Mouse (Mus musculus): ENCODE results near the gene Rnf17.

The Rnf17 gene

GRCm38 (mm10) chr14:56512084-56512483, 109.7 kb downstream of the Rnf17 start:
- DNase-seq (ENCODE audit: low spot score): no peak

- DNase-seq (ENCODE audit: low spot score): no peak
These were observed 112.4 kb downstream of the Rnf17 start for GRCm38 (mm10) chr14:56514775-56515174.

GRCm38 (mm10) chr14:56530788-56531187, 128.4 kb downstream of the Rnf17 start:
- DNase-seq (ENCODE audit: low spot score): no peak

DNA sequence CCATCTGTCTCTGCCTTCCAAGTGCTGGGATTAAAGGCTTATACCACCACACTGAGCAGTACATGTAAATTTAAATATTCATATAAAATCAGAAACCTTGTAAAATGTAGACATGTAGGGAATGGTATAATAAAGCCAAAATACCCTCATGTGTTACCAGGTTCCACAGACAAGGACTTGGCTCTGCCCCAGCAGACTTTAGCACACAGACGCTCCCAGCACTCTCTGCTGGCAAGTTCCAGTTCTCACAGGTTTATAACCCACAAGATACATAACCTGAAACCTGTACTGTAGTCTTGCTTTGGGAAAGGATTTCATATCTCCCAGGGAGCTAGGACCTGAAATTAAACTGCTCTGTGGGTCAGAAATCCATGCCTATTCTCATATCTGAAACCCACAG, 142.6 kb downstream of the Rnf17 start:
- DNase-seq (ENCODE audit: low spot score): no peak

- no peak for DNase-seq (ENCODE audit: low spot score)
These were observed 143.1 kb downstream of the Rnf17 start for GRCm38 (mm10) chr14:56545491-56545890.

DNA sequence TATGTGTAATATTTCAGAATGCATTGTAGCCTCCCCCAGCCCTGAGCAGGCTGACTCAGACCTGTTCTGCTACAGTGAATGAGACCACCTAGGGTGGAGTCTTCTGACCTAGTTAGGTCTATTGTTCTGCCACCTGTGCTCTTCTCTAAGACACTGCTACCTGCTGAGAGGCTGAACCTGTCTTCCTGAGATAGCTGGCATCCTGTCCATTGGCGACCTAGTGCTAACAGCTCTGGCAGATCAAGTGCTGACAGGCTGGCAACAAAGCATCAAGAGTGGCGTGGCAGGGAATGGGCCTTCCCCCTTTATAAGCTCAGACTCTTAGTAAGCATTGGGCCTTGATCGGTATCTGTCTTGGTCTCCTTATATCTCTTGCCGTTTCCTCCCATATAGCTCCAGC, 148.6 kb downstream of the Rnf17 start:
- DNase-seq (ENCODE audit: low spot score): no peak

DNA sequence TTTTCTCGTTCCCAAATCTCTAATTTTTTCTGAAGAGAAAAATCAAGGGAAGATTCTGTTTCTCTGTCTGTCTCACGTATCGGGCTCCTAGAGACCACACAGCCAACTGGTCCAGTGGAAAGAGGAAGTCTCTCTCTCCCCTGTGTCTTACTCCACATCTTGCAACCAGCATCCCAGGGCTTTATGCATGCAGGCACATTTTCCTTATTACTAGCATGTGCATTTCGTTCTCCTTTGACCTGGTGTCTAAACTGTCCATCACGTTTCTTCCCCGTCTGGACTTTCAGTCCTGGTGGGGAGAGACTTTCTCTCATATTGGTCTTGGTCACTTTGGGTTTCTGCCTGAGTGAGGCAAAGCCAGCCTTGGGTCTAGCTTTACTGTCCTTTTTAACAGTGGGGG, 150.5 kb downstream of the Rnf17 start:
- no peak for DNase-seq (ENCODE audit: low spot score)

DNA sequence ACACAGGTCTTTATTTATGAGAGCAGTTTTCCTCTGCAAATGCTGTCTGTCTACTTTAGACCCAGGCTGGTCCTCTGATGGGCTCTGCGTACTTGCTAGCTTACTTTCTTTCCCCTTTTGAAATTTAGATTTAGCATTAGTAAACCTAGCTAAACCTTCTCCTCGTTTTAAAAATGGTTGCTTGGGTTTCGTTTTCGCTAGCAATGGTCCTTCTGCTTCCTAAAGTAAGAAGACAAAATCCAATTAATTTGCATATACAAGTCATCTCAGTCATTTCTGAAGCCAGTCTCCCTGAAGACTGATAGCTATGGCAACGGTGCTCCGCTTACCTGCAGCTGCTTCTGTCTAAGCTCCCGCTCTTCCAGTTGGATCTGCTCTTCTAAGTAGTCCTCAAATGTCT, 150.9 kb downstream of the Rnf17 start:
- no peak for DNase-seq (ENCODE audit: low spot score)

DNA sequence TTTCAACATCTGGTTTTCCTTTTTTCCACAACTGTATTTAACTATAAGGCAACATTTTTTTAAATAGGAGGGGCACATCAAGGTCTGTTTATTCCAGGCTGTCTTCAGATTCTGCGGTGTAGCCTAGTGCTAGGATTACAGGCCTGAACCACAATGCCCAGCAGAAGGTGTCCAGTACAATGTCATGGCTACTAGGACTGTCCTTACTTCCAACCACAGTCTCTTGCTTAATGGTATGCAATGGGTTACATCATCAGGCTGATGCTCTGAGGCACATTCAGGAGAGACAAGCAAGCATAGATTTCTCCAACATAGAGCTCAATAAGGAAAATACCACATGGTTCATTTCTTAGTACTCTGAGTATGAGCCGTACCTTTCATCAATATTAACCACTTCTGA, 152.3 kb downstream of the Rnf17 start:
- no peak for DNase-seq (ENCODE audit: low spot score)

GRCm38 (mm10) chr14:56559134-56559533, 156.8 kb downstream of the Rnf17 start:
- no peak for DNase-seq (ENCODE audit: low spot score)

DNA sequence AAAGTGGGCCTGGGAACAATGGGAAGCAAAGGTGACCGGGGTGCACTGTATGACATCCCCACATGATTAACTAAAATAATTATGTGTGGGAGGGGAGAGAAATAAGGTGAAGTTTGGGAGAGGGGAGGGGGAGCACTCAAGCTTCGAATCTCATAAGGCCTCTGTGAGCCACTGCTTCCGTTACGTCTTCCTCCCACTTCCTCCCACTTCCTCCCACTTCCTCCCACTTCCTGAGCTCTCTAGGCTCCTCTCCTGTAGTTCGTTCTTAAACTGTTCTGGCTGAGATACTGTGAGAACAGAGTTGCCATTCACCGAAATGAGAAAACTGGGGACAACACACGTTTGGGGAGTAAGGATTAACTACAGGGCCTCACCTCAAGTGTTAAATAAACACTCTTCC, 165.1 kb downstream of the Rnf17 start:
- no peak for DNase-seq (ENCODE audit: low spot score)

GRCm38 (mm10) chr14:56569041-56569440, 166.7 kb downstream of the Rnf17 start:
- DNase-seq (ENCODE audit: low spot score): no peak

- peak; percentile 94 for DNase-seq (ENCODE audit: low spot score)
These were observed 169.1 kb downstream of the Rnf17 start for GRCm38 (mm10) chr14:56571310-56572093.

GRCm38 (mm10) chr14:56572546-56572945, 170.2 kb downstream of the Rnf17 start:
- DNase-seq (ENCODE audit: low spot score): no peak

Measured in T-cell, adult 2 months (primary cell).